Mouse (Mus musculus): ENCODE results near the gene Slc41a1. TPM values are rescaled to one million over a fixed set of nuclear protein-coding genes. Genes with fewer than 3 reads are reported as not detected.

Gene Slc41a1
- total RNA-seq, 2 experiments from 2014 or later: 52.4 to 61.4 TPM

- DNase-seq (ENCODE audit: low spot score): no peak
- intact Hi-C loops (cut with DNase I): loop anchor here (2.0 kb wide), 2 partner anchors 43 kb away; partner anchors contain the start of gene Nucks1
Measured at GRCm38 (mm10) chr1:131867946-131868290, 40.6 kb downstream of the Slc41a1 start.

GRCm38 (mm10) chr1:131869561-131869960 lies 42.3 kb downstream of the Slc41a1 start:
- intact Hi-C loops (cut with DNase I): no loop called here
- DNase-seq (ENCODE audit: low spot score): no peak

GRCm38 (mm10) chr1:131872856-131873255 lies 45.6 kb downstream of the Slc41a1 start:
- intact Hi-C loops (cut with DNase I): no loop called here
- no peak for DNase-seq (ENCODE audit: low spot score)

- no peak for DNase-seq (ENCODE audit: low spot score)
- intact Hi-C loops (cut with DNase I): no loop called here
Measured at GRCm38 (mm10) chr1:131879816-131880215, 52.5 kb downstream of the Slc41a1 start.

GRCm38 (mm10) chr1:131882787-131883186 lies 55.5 kb downstream of the Slc41a1 start:
- no peak for DNase-seq (ENCODE audit: low spot score)
- intact Hi-C loops (cut with DNase I): no loop called here

- intact Hi-C loops (cut with DNase I): no loop called here
- no peak for DNase-seq (ENCODE audit: low spot score)
Measured at GRCm38 (mm10) chr1:131886173-131886572, 58.9 kb downstream of the Slc41a1 start.

- intact Hi-C loops (cut with DNase I): no loop called here
- no peak for DNase-seq (ENCODE audit: low spot score)
Measured at GRCm38 (mm10) chr1:131886641-131887040, 59.3 kb downstream of the Slc41a1 start.

GRCm38 (mm10) chr1:131890043-131890658 lies 62.9 kb downstream of the Slc41a1 start:
- intact Hi-C loops (cut with DNase I): no loop called here
- DNase-seq (ENCODE audit: low spot score): no peak

- no peak for DNase-seq (ENCODE audit: low spot score)
- intact Hi-C loops (cut with DNase I): no loop called here
Measured at GRCm38 (mm10) chr1:131891436-131891835, 64.1 kb downstream of the Slc41a1 start.

Other genes with a start within 250 kb of the Slc41a1 start
- not detected for gene Avpr1b, start 228.3 kb upstream of the Slc41a1 start, total RNA-seq (2021)
- gene Ctse, start 189.2 kb upstream of the Slc41a1 start, total RNA-seq (2021): 1 to 10 TPM in 1 of 2 experiments, under 1 TPM in 1; 0.83 to 1.3 TPM
- gene Rab7b, start 138.8 kb upstream of the Slc41a1 start, total RNA-seq (2021): 1 to 10 TPM; 3.2 to 4.4 TPM
- not detected for gene Slc26a9, start 83.5 kb upstream of the Slc41a1 start, total RNA-seq (2021)
- gene Pm20d1, start 30.1 kb upstream of the Slc41a1 start, total RNA-seq (2021): 1 to 10 TPM; 3.1 to 5.1 TPM
- 10 to 100 TPM; 11.8 to 12.8 TPM for gene Rab29, start 39.7 kb downstream of the Slc41a1 start, total RNA-seq (2021)
- gene Nucks1, start 83.0 kb downstream of the Slc41a1 start, total RNA-seq (2021): 10 to 100 TPM; 58.4 to 59.1 TPM
- gene Slc45a3, start 135.5 kb downstream of the Slc41a1 start, total RNA-seq (2021): 1 to 10 TPM; 3.8 to 5.2 TPM
- gene Elk4, start 180.1 kb downstream of the Slc41a1 start, total RNA-seq (2021): 10 to 100 TPM; 87.2 to 87.5 TPM
- gene Mfsd4a, start 240.6 kb downstream of the Slc41a1 start, total RNA-seq (2021): 1 to 10 TPM; 1.3 to 1.6 TPM